Mouse (Mus musculus) hindbrain, embryonic 16.5 days (tissue): Measurements from ENCODE around the gene Gm45234. TPM values are rescaled to one million over a fixed set of nuclear protein-coding genes. Genes with fewer than 3 reads are reported as not detected.

Experiments
- ATAC-seq: fragments of 200-750 bp; cut with Nextera tagmentation; 2 replicates; pipeline ENCODE4 v1.8.0; 2017; ENCODE audit warnings: moderate TSS enrichment, moderate library complexity
- H3K27ac ChIP-seq: fragments of 300-500 bp; sonication (generic); 2 replicates; pipeline ENCODE4 v1.5.1; 2014; ENCODE audit warnings: low read depth, mild to moderate bottlenecking, control low read depth, low read length, moderate library complexity
- H3K27me3 ChIP-seq: fragments of 300-500 bp; sonication (generic); replicated peaks from 2 replicates; pipeline ENCODE4 v1.6.1; 2014; ENCODE audit warnings: low read length; ENCODE audit not compliant: control insufficient read depth, insufficient read depth
- H3K36me3 ChIP-seq: fragments of 300-500 bp; sonication (generic); 2 replicates; pipeline ENCODE4 v1.6.1; 2014; ENCODE audit warnings: mild to moderate bottlenecking, low read length, moderate library complexity, mixed read lengths; ENCODE audit not compliant: control insufficient read depth, insufficient read depth
- H3K4me1 ChIP-seq: fragments of 300-500 bp; sonication (generic); 2 replicates; pipeline ENCODE4 v1.6.1; 2014; ENCODE audit warnings: low read depth, low read length; ENCODE audit not compliant: control insufficient read depth, insufficient read depth
- H3K4me2 ChIP-seq: fragments of 300-500 bp; sonication (generic); 2 replicates; pipeline ENCODE4 v1.6.1; 2014; ENCODE audit warnings: mild to moderate bottlenecking, low read length, control low read depth, moderate library complexity
- H3K4me3 ChIP-seq: fragments of 300-500 bp; sonication (generic); 2 replicates; pipeline ENCODE4 v1.5.1; 2014; ENCODE audit warnings: mild to moderate bottlenecking, low read length, control low read depth, moderate library complexity
- H3K9ac ChIP-seq: fragments of 300-500 bp; sonication (generic); 2 replicates; pipeline ENCODE4 v1.6.1; 2014; ENCODE audit warnings: low read depth, mild to moderate bottlenecking, control low read depth, low read length, moderate library complexity
- H3K9me3 ChIP-seq: fragments of 300-500 bp; sonication (generic); 2 replicates; pipeline ENCODE4 v1.6.1; 2014; ENCODE audit warnings: mild to moderate bottlenecking, low read length, moderate library complexity; ENCODE audit not compliant: control insufficient read depth
- WGBS: fragments of 180-500 bp; shearing (Covaris S2); extraction: QIAGEN DNeasy Blood & Tissue Kit; methylation state at CpG from one replicate; pipeline ENCODE4 v1.1.7; 2014; 5-methylcytosine and 5-hydroxymethylcytosine counted together
- polyA plus RNA-seq: library from polyadenylated mRNA; unstranded; fragments of >200 nt; fragmentation: Nextera tagmentation; extraction: Ambion mirVana; gene quantifications from 2 replicates; pipeline ENCODE4 v1.2.1, GENCODE M21; 2015

The Gm45234 gene
- polyA plus RNA-seq, 1 experiment from 2014 or later, result not detected

DNA sequence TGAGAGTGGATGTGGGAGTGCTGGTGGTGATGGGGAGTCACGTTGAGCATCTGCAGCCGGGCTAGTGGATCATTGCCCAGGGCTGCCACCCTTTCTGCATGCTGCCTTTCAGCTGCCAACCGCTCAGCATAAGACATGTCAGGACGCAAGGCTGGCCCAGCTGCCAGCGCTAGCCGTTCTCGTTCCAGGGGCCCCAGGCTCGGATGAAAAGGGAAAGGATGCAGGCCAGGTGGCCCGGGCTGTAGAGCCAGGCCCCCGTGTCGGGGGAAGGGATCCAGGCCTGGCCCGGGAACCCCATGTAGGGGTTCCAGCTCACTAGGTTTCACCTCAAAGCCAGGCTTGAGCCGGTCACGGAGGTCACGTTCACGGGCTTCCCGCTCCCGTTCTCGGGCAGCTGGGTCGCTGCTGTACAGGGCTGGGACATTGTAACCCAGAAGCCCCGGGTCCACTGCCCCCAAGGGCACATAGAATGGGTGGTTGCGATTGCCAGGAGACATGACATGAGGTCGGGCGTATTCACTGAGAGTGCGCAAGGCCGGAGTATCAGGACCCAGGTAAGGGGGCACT is 11.0 kb downstream of the Gm45234 start:
- peak overlapping the region; percentile 76 for H3K27ac ChIP-seq
- peak overlapping the region; percentile 91 for H3K4me2 ChIP-seq
- H3K27me3 ChIP-seq, result no peaks in the 10 kb centered on the region
- H3K4me3 ChIP-seq, result peak overlapping the region; percentile 54
- ATAC-seq, result no peak; the same call in none of the 2 replicates
- peaks cover 25% of the 10 kb centered on the region for H3K4me1 ChIP-seq
- peaks cover 45% of the 10 kb centered on the region for H3K36me3 ChIP-seq
- H3K9me3 ChIP-seq, result no peaks in the 10 kb centered on the region
- WGBS, result 66% methylated on average over 26 of the region's 26 CpGs
- peak overlapping the region; percentile 89 for H3K9ac ChIP-seq

DNA sequence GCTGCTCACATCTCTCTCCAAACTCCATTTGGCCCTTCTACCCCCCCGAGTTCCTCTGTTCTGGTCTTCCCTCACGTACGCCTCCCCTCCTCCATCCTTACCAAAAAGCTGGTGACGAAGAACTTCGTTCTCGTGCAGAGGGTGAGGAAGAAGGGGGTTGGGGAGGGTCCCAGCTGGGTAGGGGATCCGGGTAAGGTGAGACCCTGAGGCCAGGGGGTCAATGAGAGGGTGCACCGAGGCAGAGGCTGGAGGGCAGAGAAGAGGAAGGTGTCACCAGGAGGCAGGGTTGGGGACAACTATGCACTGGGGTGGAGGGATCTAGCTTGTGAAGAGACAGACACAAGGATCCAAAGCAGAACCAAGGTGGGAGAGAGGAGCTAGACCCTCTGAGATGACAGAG is 12.2 kb downstream of the Gm45234 start:
- Histone ChIP-seq H3K4me2 (no peak overlapping the region), H3K27me3 (no peaks in the 10 kb centered on the region), H3K4me1 (peaks cover 37% of the 10 kb centered on the region), H3K9me3 (no peaks in the 10 kb centered on the region), H3K27ac (no peak overlapping the region), H3K4me3 (no peak overlapping the region), H3K36me3 (peaks cover 36% of the 10 kb centered on the region), H3K9ac (no peak overlapping the region)
- no peak for ATAC-seq
- 90% methylated on average over 8 of the region's 8 CpGs for WGBS

- Histone ChIP-seq H3K27ac (no peak overlapping the region), H3K9ac (no peak overlapping the region), H3K36me3 (peaks cover 31% of the 10 kb centered on the region), H3K9me3 (no peaks in the 10 kb centered on the region), H3K4me3 (no peak overlapping the region), H3K4me2 (no peak overlapping the region), H3K27me3 (no peaks in the 10 kb centered on the region), H3K4me1 (peaks cover 37% of the 10 kb centered on the region)
- 92% methylated on average over 15 of the region's 15 CpGs for WGBS
- ATAC-seq, result no peak
Observed at GRCm38 (mm10) chr6:124742839-124743514, 12.8 kb downstream of the Gm45234 start.

DNA sequence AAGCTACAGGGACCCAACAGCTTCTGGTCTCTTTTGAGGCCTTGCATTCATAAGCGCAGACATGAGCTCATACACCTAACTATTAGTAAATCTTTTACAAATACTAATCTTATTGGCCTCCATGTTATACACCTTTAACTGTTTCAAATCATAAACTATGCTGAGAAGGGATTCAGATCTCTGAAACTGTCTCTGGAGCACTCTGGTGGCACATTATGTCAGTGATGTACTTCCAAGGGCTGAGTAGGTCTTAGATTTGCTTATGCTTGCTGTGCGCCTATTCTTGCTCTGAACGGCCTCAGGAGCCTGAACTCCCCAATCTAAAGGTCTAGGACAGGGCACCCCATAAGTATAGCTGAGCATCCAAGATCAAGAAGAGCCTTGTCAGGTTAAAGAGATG is 14.0 kb downstream of the Gm45234 start:
- Histone ChIP-seq H3K27me3 (no peaks in the 10 kb centered on the region), H3K9ac (peak overlapping the region; percentile 92), H3K4me3 (peak overlapping the region; percentile 65), H3K27ac (peak overlapping the region; percentile 96), H3K9me3 (no peaks in the 10 kb centered on the region), H3K36me3 (peaks cover 20% of the 10 kb centered on the region), H3K4me2 (peak overlapping the region; percentile 76), H3K4me1 (peaks cover 37% of the 10 kb centered on the region)
- 64% methylated on average over 3 of the region's 3 CpGs for WGBS
- ATAC-seq, result no peak

DNA sequence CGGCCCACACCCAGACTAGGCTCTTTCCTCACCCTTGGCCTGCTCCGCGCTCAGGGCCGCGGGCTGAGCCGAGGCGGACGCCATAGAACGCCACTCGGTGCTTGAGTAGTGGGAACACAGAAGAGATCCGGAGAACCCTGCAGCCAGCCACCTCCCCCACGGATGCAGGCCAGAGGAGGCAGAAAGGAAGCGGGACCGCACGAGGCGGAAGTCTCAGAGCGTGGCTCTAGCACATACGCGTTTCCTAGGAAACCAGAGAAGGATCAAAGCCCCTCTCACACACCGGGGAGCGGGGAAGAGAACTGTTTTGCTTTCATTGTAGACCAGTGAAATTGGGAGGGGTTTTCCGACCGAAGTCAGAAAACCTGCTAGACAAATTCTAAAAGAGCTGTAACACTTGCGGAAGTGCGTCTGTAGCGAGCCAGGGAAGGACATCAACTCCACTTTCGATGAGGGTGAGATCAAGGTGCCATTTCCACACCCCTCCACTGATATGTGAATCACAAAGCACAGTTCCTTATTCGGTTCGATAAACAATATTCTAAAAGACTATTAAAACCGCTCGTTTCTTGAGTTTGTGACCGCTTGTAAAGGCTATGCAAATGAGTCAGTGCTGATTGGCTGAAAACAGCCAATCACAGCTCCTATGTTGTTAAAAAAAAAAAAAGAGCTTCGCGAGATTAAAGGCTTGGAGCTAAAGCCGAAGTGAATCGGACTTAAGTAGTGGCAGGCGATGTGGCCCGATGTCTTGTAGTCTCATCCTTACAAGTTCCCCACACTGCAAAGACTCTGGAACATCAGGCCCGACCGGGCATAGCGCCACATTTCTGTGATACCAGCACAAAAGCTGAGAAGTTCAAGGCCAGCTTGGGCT is 14.7 kb downstream of the Gm45234 start, which contains the start of gene Grcc10:
Gene Grcc10, minus strand, starts transcription at position 487 of the 874 bp plus-strand sequence.
- Histone ChIP-seq H3K27me3 (no peaks in the 10 kb centered on the region), H3K36me3 (peaks cover 18% of the 10 kb centered on the region), H3K9me3 (no peaks in the 10 kb centered on the region), H3K4me1 (peaks cover 30% of the 10 kb centered on the region), H3K4me3 (peak within 1 kb of the TSS; percentile 65), H3K9ac (peak within 1 kb of the TSS; percentile 92), H3K4me2 (peak within 1 kb of the TSS; percentile 76), H3K27ac (peak within 1 kb of the TSS; percentile 96)
- WGBS, result under 1% methylated on average over 41 of the region's 41 CpGs
- peak; percentile 79 for ATAC-seq

GRCm38 (mm10) chr6:124740211-124740887 is 15.5 kb downstream of the Gm45234 start:
- Histone ChIP-seq H3K36me3 (peaks cover 18% of the 10 kb centered on the region), H3K27me3 (no peaks in the 10 kb centered on the region), H3K9ac (peak overlapping the region; percentile 92), H3K9me3 (no peaks in the 10 kb centered on the region), H3K4me1 (peaks cover 26% of the 10 kb centered on the region), H3K27ac (peak overlapping the region; percentile 96), H3K4me3 (peak overlapping the region; percentile 65), H3K4me2 (peak overlapping the region; percentile 76)
- ATAC-seq, result peak; percentile 1
- under 1% methylated on average over 29 of the region's 29 CpGs for WGBS

- H3K27me3 ChIP-seq, result no peaks in the 10 kb centered on the region
- peak overlapping the region; percentile 96 for H3K27ac ChIP-seq
- no peak for ATAC-seq
- no peak overlapping the region for H3K4me3 ChIP-seq
- no peaks in the 10 kb centered on the region for H3K9me3 ChIP-seq
- 84% methylated on average over 10 of the region's 10 CpGs for WGBS
- peaks cover 22% of the 10 kb centered on the region for H3K4me1 ChIP-seq
- H3K9ac ChIP-seq, result no peak overlapping the region
- peak overlapping the region; percentile 76; the same call in 1 of the 2 replicates for H3K4me2 ChIP-seq
- peaks cover 12% of the 10 kb centered on the region for H3K36me3 ChIP-seq
Observed at GRCm38 (mm10) chr6:124739231-124739796, 16.5 kb downstream of the Gm45234 start.

- WGBS, result 34% methylated on average over 15 of the region's 15 CpGs
- no peaks in the 10 kb centered on the region for H3K27me3 ChIP-seq
- H3K36me3 ChIP-seq, result peaks cover 8% of the 10 kb centered on the region; the same call in 1 of the 2 replicates
- H3K4me3 ChIP-seq, result no peak within 1 kb of the TSS
- H3K4me1 ChIP-seq, result peaks cover 22% of the 10 kb centered on the region
- ATAC-seq, result no peak
- no peak within 1 kb of the TSS for H3K9ac ChIP-seq
- H3K4me2 ChIP-seq, result no peak within 1 kb of the TSS
- peak within 1 kb of the TSS; percentile 15 for H3K27ac ChIP-seq
- no peaks in the 10 kb centered on the region for H3K9me3 ChIP-seq
Observed at GRCm38 (mm10) chr6:124738511-124739023, 17.3 kb downstream of the Gm45234 start, which contains the start of gene Ptpn6. Ptpn6 (minus strand) TSS chr6:124738714.
